Mouse (Mus musculus): ENCODE results near the gene Brpf3. TPM values are rescaled to one million over a fixed set of nuclear protein-coding genes. Genes with fewer than 3 reads are reported as not detected.

The Brpf3 gene
- polyA plus RNA-seq, 1 experiment from 2014 or later, result 61.8 TPM

GRCm38 (mm10) chr17:28855166-28855885, 54.4 kb downstream of the Brpf3 start:
- peaks cover 12% of the 10 kb centered on the region for H3K27me3 ChIP-seq
- peaks cover 9% of the 10 kb centered on the region; the same call in 1 of the 2 replicates for H3K4me1 ChIP-seq (replicated peaks)
- H3K27ac ChIP-seq, result no peak overlapping the region
- H3K9me3 ChIP-seq (replicated peaks), result no peaks in the 10 kb centered on the region
- ATAC-seq (ENCODE audit: low read depth) (no peak), DNase-seq (peak; percentile 39)
- no peak overlapping the region for H3K4me2 ChIP-seq
- H3K9ac ChIP-seq, result no peak overlapping the region
- WGBS (ENCODE audit: insufficient replicate concordance), result 69% methylated on average over 9 of the region's 9 CpGs
- H3K4me3 ChIP-seq (replicated peaks), result no peak overlapping the region
- no peaks in the 10 kb centered on the region for H3K36me3 ChIP-seq

DNA sequence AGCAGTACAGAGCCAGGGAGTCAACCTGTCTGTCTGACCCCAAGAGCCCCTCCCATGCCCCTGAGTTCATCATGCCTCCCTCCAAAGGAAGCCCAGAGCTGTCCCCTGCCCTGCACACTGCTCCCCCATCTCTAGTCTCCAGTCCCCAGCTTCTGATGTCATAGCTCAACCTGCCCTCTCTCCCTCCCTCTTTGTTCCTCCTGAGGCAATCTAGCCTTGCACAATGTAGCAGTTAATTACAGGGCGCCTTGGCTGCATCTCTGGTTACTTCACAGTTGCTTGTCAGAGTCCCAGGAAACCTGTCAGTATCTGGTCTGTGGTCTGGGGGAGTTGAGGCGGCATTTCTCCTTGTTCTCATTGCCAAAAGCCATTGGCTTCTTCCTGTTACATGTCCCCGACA, 55.1 kb downstream of the Brpf3 start:
- DNase-seq, result no peak
- Histone ChIP-seq H3K27me3 (peaks cover 12% of the 10 kb centered on the region), H3K4me2 (no peak overlapping the region), H3K4me3 (replicated peaks) (no peak overlapping the region), H3K27ac (no peak overlapping the region), H3K36me3 (no peaks in the 10 kb centered on the region), H3K9ac (no peak overlapping the region), H3K4me1 (replicated peaks) (peaks cover 9% of the 10 kb centered on the region; the same call in 1 of the 2 replicates), H3K9me3 (replicated peaks) (no peaks in the 10 kb centered on the region)
- WGBS (ENCODE audit: insufficient replicate concordance), result 49% methylated on average over 3 of the region's 3 CpGs
- ATAC-seq (ENCODE audit: low read depth), result no peak

DNA sequence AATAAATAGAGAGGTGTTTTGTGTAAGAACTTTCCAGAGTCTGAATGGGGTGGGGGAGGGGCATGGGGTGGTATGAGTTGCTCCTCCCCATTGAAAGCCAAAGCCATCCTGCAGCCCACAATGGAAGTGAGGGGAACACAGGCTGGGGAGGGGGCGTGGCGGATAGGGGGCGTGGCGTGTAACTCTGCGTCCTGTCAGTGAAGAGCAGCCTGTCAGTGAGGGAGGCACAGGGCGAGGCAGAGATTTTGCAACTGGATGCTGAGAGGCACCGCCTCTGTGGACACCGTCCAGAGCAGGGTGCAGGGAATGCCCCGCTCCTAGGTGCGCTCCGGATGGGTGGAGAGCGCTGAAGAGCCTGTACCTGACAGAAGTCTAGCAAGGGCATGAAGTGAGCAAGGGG, 57.3 kb downstream of the Brpf3 start, which contains the start of gene Pnpla1:
Gene Pnpla1 (plus strand): TSS at position 207 of the 400 bp plus-strand sequence.
- H3K9me3 ChIP-seq (replicated peaks), result no peaks in the 10 kb centered on the region
- H3K27ac ChIP-seq, result no peak within 1 kb of the TSS
- H3K36me3 ChIP-seq, result no peaks in the 10 kb centered on the region
- H3K4me3 ChIP-seq (replicated peaks), result no peak within 1 kb of the TSS
- H3K27me3 ChIP-seq, result peaks cover 12% of the 10 kb centered on the region
- DNase-seq, result no peak
- no peak within 1 kb of the TSS for H3K9ac ChIP-seq
- H3K4me1 ChIP-seq (replicated peaks), result peaks cover 9% of the 10 kb centered on the region; the same call in 1 of the 2 replicates
- no peak within 1 kb of the TSS for H3K4me2 ChIP-seq
- ATAC-seq (ENCODE audit: low read depth), result no peak
- WGBS (ENCODE audit: insufficient replicate concordance), result 32% methylated on average over 12 of the region's 12 CpGs

- Histone ChIP-seq H3K4me3 (replicated peaks) (no peak overlapping the region), H3K9ac (no peak overlapping the region), H3K27me3 (no peaks in the 10 kb centered on the region), H3K27ac (no peak overlapping the region), H3K9me3 (replicated peaks) (no peaks in the 10 kb centered on the region), H3K4me2 (no peak overlapping the region), H3K36me3 (no peaks in the 10 kb centered on the region), H3K4me1 (replicated peaks) (no peaks in the 10 kb centered on the region)
- 50% methylated on average over 7 of the region's 7 CpGs for WGBS (ENCODE audit: insufficient replicate concordance)
- DNase-seq (no peak), ATAC-seq (ENCODE audit: low read depth) (no peak)
Measured at GRCm38 (mm10) chr17:28863926-28864325, 63.0 kb downstream of the Brpf3 start.

DNA sequence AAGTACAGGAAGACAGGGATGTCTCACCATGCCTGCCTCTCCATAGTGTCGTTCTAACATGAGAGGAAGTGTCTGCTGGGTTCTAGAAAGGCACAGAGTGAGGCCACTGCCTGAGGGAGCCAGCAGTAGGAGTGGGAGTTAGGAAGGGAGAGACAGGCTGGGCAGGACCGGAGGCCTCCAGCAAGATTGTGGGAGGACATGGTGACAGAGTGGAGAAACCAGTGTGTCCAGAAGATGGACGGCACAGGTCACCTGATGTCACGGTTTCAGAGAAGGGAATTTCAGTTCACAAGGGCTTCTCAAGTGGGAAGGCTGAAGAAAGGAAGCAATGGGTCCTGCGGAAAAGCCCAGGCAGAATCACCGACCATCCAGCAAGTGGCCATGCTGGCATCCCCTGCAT, 63.6 kb downstream of the Brpf3 start:
- ATAC-seq (ENCODE audit: low read depth) (no peak), DNase-seq (no peak)
- Histone ChIP-seq H3K4me3 (replicated peaks) (no peak overlapping the region), H3K4me1 (replicated peaks) (0 out of 2 replicates have a peak, but pooled peaks cover 5% of the 10 kb centered on the region), H3K27ac (no peak overlapping the region), H3K9me3 (replicated peaks) (no peaks in the 10 kb centered on the region), H3K4me2 (no peak overlapping the region), H3K9ac (no peak overlapping the region), H3K36me3 (no peaks in the 10 kb centered on the region), H3K27me3 (no peaks in the 10 kb centered on the region)
- whole genome bisulfite sequencing (ENCODE audit: insufficient replicate concordance), result 54% methylated on average over 6 of the region's 6 CpGs

DNA sequence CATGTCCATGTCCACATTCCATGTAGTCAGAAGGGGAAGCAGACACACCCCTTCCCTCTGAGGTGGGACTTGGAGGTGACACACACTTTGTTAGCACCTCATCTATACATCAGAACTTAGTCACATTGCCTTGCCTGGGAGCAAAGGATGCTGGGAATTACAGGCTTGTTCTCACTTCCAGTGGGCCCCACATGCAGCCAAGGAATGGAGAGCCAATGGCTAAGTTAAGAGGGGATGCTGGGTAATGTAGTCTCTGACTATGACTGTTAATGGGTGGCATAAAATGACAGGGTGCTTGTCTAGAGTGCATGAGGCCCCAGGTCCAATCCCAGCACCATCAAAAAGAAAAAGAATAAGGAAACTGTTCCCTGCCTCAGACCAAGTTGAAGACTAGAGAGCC, 66.0 kb downstream of the Brpf3 start:
- Histone ChIP-seq H3K4me3 (replicated peaks) (no peak overlapping the region), H3K36me3 (no peaks in the 10 kb centered on the region), H3K4me2 (no peak overlapping the region), H3K27ac (no peak overlapping the region), H3K4me1 (replicated peaks) (peaks cover 14% of the 10 kb centered on the region; the same call in 1 of the 2 replicates), H3K9me3 (replicated peaks) (no peaks in the 10 kb centered on the region), H3K27me3 (0 out of 2 replicates have a peak, but pooled peaks cover 3% of the 10 kb centered on the region), H3K9ac (no peak overlapping the region)
- ATAC-seq (ENCODE audit: low read depth) (no peak), DNase-seq (no peak)

GRCm38 (mm10) chr17:28867381-28867780, 66.5 kb downstream of the Brpf3 start:
- no peak overlapping the region for H3K27ac ChIP-seq
- H3K4me3 ChIP-seq (replicated peaks), result no peak overlapping the region
- no peaks in the 10 kb centered on the region for H3K36me3 ChIP-seq
- no peak overlapping the region for H3K9ac ChIP-seq
- H3K4me1 ChIP-seq (replicated peaks), result peaks cover 14% of the 10 kb centered on the region; the same call in 1 of the 2 replicates
- 0 out of 2 replicates have a peak, but pooled peaks cover 3% of the 10 kb centered on the region for H3K27me3 ChIP-seq
- DNase-seq (no peak), ATAC-seq (ENCODE audit: low read depth) (no peak)
- H3K9me3 ChIP-seq (replicated peaks), result no peaks in the 10 kb centered on the region
- H3K4me2 ChIP-seq, result no peak overlapping the region
- WGBS (ENCODE audit: insufficient replicate concordance), result 48% methylated on average over 4 of the region's 4 CpGs

DNA sequence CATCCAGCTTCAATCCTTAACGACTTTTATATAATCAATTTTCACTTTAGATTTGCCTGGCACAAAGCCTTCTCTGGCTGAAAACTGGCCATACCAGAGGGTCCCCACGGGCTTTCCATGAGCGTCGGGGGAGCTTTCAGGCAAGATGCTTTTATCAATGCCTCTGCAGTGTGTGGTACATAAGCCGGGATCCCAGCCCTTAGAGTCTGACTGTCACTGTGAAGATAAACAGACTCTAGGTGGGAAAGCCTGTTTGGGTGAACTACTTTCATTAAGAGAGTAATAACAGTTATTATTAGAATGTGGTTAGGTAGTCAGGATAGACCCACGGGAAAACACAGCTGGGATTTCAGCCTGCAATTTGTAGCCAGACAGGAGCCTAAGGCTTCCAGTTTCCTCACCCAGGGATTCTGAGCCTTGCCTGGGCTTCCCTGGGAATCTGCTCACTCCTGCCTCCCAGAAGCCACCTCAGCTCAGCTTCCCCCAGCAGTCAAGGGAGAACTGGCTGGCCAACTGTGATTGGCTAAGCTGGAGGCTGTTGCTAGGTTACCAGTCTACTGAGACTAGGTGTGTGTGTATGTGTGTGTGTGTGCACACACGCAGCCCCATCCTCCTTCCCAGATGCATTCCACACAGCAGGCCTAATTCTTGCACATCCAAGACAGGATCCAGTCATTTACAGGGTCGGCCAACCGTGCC, 68.7 kb downstream of the Brpf3 start:
- H3K4me1 ChIP-seq (replicated peaks), result peaks cover 14% of the 10 kb centered on the region; the same call in 1 of the 2 replicates
- ATAC-seq (ENCODE audit: low read depth) (no peak), DNase-seq (no peak)
- no peaks in the 10 kb centered on the region for H3K36me3 ChIP-seq
- H3K9ac ChIP-seq, result no peak overlapping the region
- WGBS (ENCODE audit: insufficient replicate concordance), result 51% methylated on average over 9 of the region's 9 CpGs
- H3K27ac ChIP-seq, result no peak overlapping the region
- H3K4me3 ChIP-seq (replicated peaks), result no peak overlapping the region
- H3K4me2 ChIP-seq, result no peak overlapping the region
- 0 out of 2 replicates have a peak, but pooled peaks cover 3% of the 10 kb centered on the region for H3K27me3 ChIP-seq
- H3K9me3 ChIP-seq (replicated peaks), result no peaks in the 10 kb centered on the region

DNA sequence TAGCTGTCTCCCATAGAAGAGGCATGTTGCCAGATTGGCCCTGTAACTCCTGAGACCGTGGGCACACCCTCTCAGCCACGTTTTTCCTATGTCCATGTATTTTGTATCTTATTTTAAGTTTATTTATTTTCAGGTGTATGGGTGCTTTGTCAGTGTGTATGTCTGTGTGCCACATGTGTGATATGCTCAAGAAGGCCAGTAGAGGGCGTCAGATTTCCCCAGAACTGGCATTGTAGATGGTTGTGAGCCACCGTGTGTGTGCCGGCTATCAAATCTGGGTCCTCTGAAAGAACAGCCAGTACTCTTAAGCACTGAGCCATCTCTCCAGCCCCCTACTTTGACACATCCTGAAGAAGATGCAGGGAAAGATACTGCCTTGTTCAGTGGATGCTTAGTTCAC, 69.5 kb downstream of the Brpf3 start:
- DNase-seq (no peak), ATAC-seq (ENCODE audit: low read depth) (no peak)
- H3K9me3 ChIP-seq (replicated peaks), result no peaks in the 10 kb centered on the region
- no peak overlapping the region for H3K27ac ChIP-seq
- WGBS (ENCODE audit: insufficient replicate concordance), result 55% methylated on average over 5 of the region's 5 CpGs
- no peak overlapping the region for H3K4me3 ChIP-seq (replicated peaks)
- peaks cover 19% of the 10 kb centered on the region for H3K4me1 ChIP-seq (replicated peaks)
- no peaks in the 10 kb centered on the region for H3K36me3 ChIP-seq
- no peak overlapping the region for H3K9ac ChIP-seq
- no peak overlapping the region for H3K4me2 ChIP-seq
- 0 out of 2 replicates have a peak, but pooled peaks cover 3% of the 10 kb centered on the region for H3K27me3 ChIP-seq

- no peaks in the 10 kb centered on the region for H3K9me3 ChIP-seq (replicated peaks)
- H3K36me3 ChIP-seq, result no peaks in the 10 kb centered on the region
- DNase-seq (no peak), ATAC-seq (ENCODE audit: low read depth) (no peak)
- peaks cover 26% of the 10 kb centered on the region for H3K4me1 ChIP-seq (replicated peaks)
- H3K27ac ChIP-seq, result no peak overlapping the region
- 49% methylated on average over 11 of the region's 11 CpGs for WGBS (ENCODE audit: insufficient replicate concordance)
- H3K9ac ChIP-seq, result no peak overlapping the region
- H3K27me3 ChIP-seq, result peaks cover 12% of the 10 kb centered on the region; the same call in 1 of the 2 replicates
- H3K4me3 ChIP-seq (replicated peaks), result no peak overlapping the region
- H3K4me2 ChIP-seq, result no peak overlapping the region
Measured at GRCm38 (mm10) chr17:28871831-28872230, 70.9 kb downstream of the Brpf3 start.

- no peak for DNase-seq
- ATAC-seq (ENCODE audit: low read depth), result no peak
- Histone ChIP-seq H3K9ac (no peak overlapping the region), H3K4me2 (no peak overlapping the region), H3K27me3 (peaks cover 14% of the 10 kb centered on the region; the same call in 1 of the 2 replicates), H3K27ac (no peak overlapping the region), H3K4me3 (replicated peaks) (no peak overlapping the region), H3K9me3 (replicated peaks) (no peaks in the 10 kb centered on the region), H3K4me1 (replicated peaks) (peaks cover 28% of the 10 kb centered on the region), H3K36me3 (no peaks in the 10 kb centered on the region)
- WGBS (ENCODE audit: insufficient replicate concordance), result 62% methylated on average over 7 of the region's 7 CpGs
Measured at GRCm38 (mm10) chr17:28872322-28872721, 71.4 kb downstream of the Brpf3 start.

All from liver, embryonic 13.5 days (tissue).